ENCODE assay signal across 23 mouse cellular contexts in the genomic region with DNA sequence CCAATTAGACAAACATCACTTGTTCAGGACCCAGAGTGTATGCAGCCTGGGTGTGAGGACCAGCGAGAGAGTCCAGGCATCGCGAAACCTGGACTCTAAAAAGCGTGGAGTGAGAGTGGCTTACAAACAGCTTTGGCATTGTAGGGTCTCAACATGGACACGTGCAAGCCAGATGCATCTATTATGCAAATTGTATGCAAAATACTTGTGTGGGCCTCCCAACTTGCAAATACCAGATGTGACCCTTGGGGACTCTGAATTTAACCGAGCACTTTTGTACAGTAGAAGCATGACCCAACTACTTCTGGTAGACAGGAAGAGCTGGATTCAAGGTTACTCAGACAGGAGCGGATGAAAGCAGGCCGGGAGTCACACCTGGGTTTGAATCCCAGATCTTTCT. TPM values are rescaled to one million over a fixed set of nuclear protein-coding genes. Genes with fewer than 3 reads are reported as not detected.
"Had no signal": no experiment of that assay in that cellular context is flagged by ENCODE, and none has a peak within 500 bp of the region (broad histone marks: within the 10 kb centered on the region; RNA-seq: fewer than 3 reads in every experiment).

No protein-coding gene starts in this region.

- H3K4me2 ChIP-seq: limb, embryonic 13.5 days; liver, embryonic 12.5 days; liver, embryonic 15.5 days; lung, embryonic 15.5 days; midbrain, embryonic 13.5 days; neural tube, embryonic 13.5 days had no signal

- H3K9ac ChIP-seq: limb, embryonic 13.5 days; liver, embryonic 12.5 days; liver, embryonic 15.5 days; lung, embryonic 15.5 days; midbrain, embryonic 13.5 days; neural tube, embryonic 13.5 days had no signal

- ATAC-seq: liver, embryonic 12.5 days; midbrain, embryonic 13.5 days; midbrain, embryonic 16.5 days had no signal

- H3K4me1 ChIP-seq: liver, embryonic 15.5 days had no signal

- H3K27ac ChIP-seq: limb, embryonic 10.5 days; limb, embryonic 13.5 days; liver, embryonic 12.5 days; liver, embryonic 15.5 days; midbrain, embryonic 10.5 days; midbrain, embryonic 13.5 days; neural tube, embryonic 13.5 days had no signal

- H3K4me3 ChIP-seq: limb, embryonic 10.5 days; limb, embryonic 13.5 days; liver, embryonic 12.5 days; liver, embryonic 15.5 days; lung, embryonic 15.5 days; megakaryocyte, embryonic 14.5 days; midbrain, embryonic 10.5 days; midbrain, embryonic 13.5 days; myocyte; neural tube, embryonic 13.5 days had no signal

- H3K9me3 ChIP-seq: limb, embryonic 10.5 days; limb, embryonic 13.5 days; liver, embryonic 12.5 days; liver, embryonic 15.5 days; lung, embryonic 15.5 days; megakaryocyte, embryonic 14.5 days; midbrain, embryonic 10.5 days; midbrain, embryonic 13.5 days; neural tube, embryonic 13.5 days had no signal

- H3K36me3 ChIP-seq: limb, embryonic 10.5 days; limb, embryonic 13.5 days; liver, embryonic 12.5 days; liver, embryonic 15.5 days; lung, embryonic 15.5 days; midbrain, embryonic 10.5 days; midbrain, embryonic 13.5 days; neural tube, embryonic 13.5 days had no signal

- DNase-seq: kidney, postnatal 14 days; kidney, postnatal 4 days; liver; lung, adult 18-20 months; lung, postnatal 10 days; lung, postnatal 36 days; retina, postnatal 1 day; right cerebral cortex, postnatal 25 days; spleen, adult 18-20 months; thymus, postnatal 25 days had no signal

RNA-seq across cellular contexts. Expression of a gene that starts 4.6 kb away (rescaled TPM):
- total RNA-seq: monocyte, adult 5-6 weeks; neutrophil, adult 5-6 weeks had no signal
- polyA plus RNA-seq: myocyte had no signal

RNA-seq across cellular contexts. Expression of a gene that starts 36.2 kb away (rescaled TPM):
- total RNA-seq: monocyte, adult 5-6 weeks; neutrophil, adult 5-6 weeks had no signal
